Mouse (Mus musculus) neutrophil, adult 83 days (primary cell): ENCODE data around the gene Mefv. TPM values are rescaled to one million over a fixed set of nuclear protein-coding genes. Genes with fewer than 3 reads are reported as not detected.

Source experiments
- total RNA-seq, 2 experiments: library from RNA; stranded (reverse); gene quantifications; one replicate each; pipeline ENCODE4 v1.2.4; 2023

Mefv gene
- total RNA-seq: 10 to 100 TPM; 28.7 to 34.3 TPM

GRCm38 (mm10) chr16:3717980-3718379 lies at the start of gene Mefv:
TSS of gene Mefv (minus strand) at chr16:3718097.

DNA sequence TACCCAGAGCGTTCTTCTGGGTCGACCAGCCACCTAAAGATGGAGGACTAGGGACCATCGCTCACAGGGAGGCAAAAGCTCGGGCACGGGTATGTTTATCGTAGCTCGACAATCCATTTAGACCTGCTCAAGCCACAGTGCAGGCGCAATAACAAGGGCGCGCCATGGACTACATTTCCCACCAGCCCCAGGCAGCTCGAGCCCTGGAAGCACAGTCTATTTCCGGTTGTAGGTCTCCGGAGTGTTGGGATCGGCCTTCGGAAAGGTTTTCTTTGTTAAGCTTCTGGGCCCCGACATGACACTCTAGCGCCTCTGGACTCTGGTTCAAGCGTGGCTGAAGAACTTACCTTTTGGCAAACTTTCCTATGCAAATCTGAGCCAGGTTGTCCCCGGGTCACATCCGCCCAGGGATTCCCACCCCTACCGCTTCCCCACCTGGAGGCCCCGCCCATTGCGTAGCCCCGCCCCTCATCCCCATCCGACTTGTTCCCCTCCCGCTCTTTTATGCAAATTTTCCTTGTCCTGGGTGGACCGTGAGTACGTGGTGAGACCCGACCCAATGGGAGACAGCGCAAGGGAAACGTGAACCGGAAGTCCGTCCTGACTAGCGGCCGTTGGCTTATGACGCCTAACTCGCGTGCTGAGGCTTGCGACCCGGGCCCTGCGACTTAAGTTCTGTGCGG lies 25.7 kb upstream of the Mefv start, which contains the start of gene Zfp263:
Gene Zfp263, plus strand, starts transcription at position 591 of the 683 bp plus-strand sequence.

Other genes starting within 250 kb of the Mefv start
- not detected for gene Olfr161, start 127.1 kb downstream of the Mefv start, total RNA-seq
- gene Zfp263, start 26.0 kb upstream of the Mefv start, total RNA-seq: 10 to 100 TPM; 28.8 to 31.1 TPM
- gene Olfr15, start 112.8 kb upstream of the Mefv start, total RNA-seq: not detected
- under 1 TPM; 0.31 to 0.35 TPM for gene Zfp174, start 129.2 kb upstream of the Mefv start, total RNA-seq
- gene Naa60, start 154.3 kb upstream of the Mefv start, total RNA-seq: 100 to 1,000 TPM; 118 to 123 TPM
- gene Zfp597, start 166.5 kb upstream of the Mefv start, total RNA-seq: 10 to 100 TPM; 20.3 to 24.6 TPM
- 1 to 10 TPM in 1 of 2 experiments, under 1 TPM in 1; 0.46 to 1.1 TPM for gene Gm20695, start 166.6 kb upstream of the Mefv start, total RNA-seq
- gene 1700037C18Rik, start 190.6 kb upstream of the Mefv start, total RNA-seq: 1 to 10 TPM; 4.1 to 6.1 TPM
- gene Cluap1, start 190.7 kb upstream of the Mefv start, total RNA-seq: 10 to 100 TPM; 10.7 to 12.0 TPM